Mouse (Mus musculus) lung, adult 18-20 months (tissue): ENCODE data around the gene Gsdma3.
"Not testable (repeated sequence)": the region's sequence is repeated elsewhere in the genome, so short reads cannot be mapped to it uniquely, and the experiment has no call there.

ENCODE experiments used
- DNase-seq, 2 experiments: peaks; one replicate each; pipeline ENCODE4 v3.0.0; 2022; ENCODE audit warnings: mixed read lengths in 2 of 2

The Gsdma3 gene

GRCm38 (mm10) chr11:98597363-98597762 lies 28.8 kb upstream of the Gsdma3 start:
- DNase-seq: peak; percentile 44 to 58

- peak in 1 of 2 experiments; percentile 29 for DNase-seq
These were observed 28.2 kb upstream of the Gsdma3 start, which contains the start of gene Lrrc3c for GRCm38 (mm10) chr11:98597991-98598390. Lrrc3c (plus strand) TSS chr11:98598291.

- peak; percentile 30 to 39 for DNase-seq
These were observed 27.3 kb upstream of the Gsdma3 start for GRCm38 (mm10) chr11:98598851-98599290.

- no peak for DNase-seq
These were observed 26.9 kb upstream of the Gsdma3 start for GRCm38 (mm10) chr11:98599291-98599690.

GRCm38 (mm10) chr11:98602090-98602690 lies 24.0 kb upstream of the Gsdma3 start:
- peak in 1 of 2 experiments; percentile 38 for DNase-seq

- DNase-seq: no peak
These were observed 22.2 kb upstream of the Gsdma3 start for GRCm38 (mm10) chr11:98603953-98604352.

- not testable (repeated sequence) for DNase-seq
These were observed 21.2 kb upstream of the Gsdma3 start for GRCm38 (mm10) chr11:98604911-98605310.

- DNase-seq: peak in 1 of 2 experiments; percentile 32
These were observed 19.4 kb upstream of the Gsdma3 start for GRCm38 (mm10) chr11:98606763-98607162.

GRCm38 (mm10) chr11:98620791-98621190 lies 5.4 kb upstream of the Gsdma3 start:
- DNase-seq: no peak

GRCm38 (mm10) chr11:98623981-98624380 lies 2.2 kb upstream of the Gsdma3 start:
- not testable (repeated sequence) for DNase-seq

GRCm38 (mm10) chr11:98624381-98624780 lies 1.8 kb upstream of the Gsdma3 start:
- not testable (repeated sequence) for DNase-seq

GRCm38 (mm10) chr11:98628706-98629105 lies 2.5 kb downstream of the Gsdma3 start:
- no peak for DNase-seq

GRCm38 (mm10) chr11:98630646-98631045 lies 4.5 kb downstream of the Gsdma3 start:
- no peak for DNase-seq

GRCm38 (mm10) chr11:98635312-98635970 lies 9.3 kb downstream of the Gsdma3 start:
- peak in 1 of 2 experiments; percentile 15 for DNase-seq

GRCm38 (mm10) chr11:98637501-98637900 lies 11.3 kb downstream of the Gsdma3 start:
- no peak for DNase-seq

GRCm38 (mm10) chr11:98640091-98640490 lies 13.9 kb downstream of the Gsdma3 start:
- DNase-seq: no peak

- no peak for DNase-seq
These were observed 18.6 kb downstream of the Gsdma3 start for GRCm38 (mm10) chr11:98644757-98645156.

- DNase-seq: no peak
These were observed 19.8 kb downstream of the Gsdma3 start for GRCm38 (mm10) chr11:98645946-98646345.

GRCm38 (mm10) chr11:98646459-98646858 lies 20.3 kb downstream of the Gsdma3 start, which contains the start of gene Gsdma2:
Gsdma2 (plus strand) TSS chr11:98646759.
- DNase-seq: no peak

- DNase-seq: peak; percentile 17 to 38
These were observed 28.9 kb downstream of the Gsdma3 start for GRCm38 (mm10) chr11:98655076-98655475.

GRCm38 (mm10) chr11:98660517-98660916 lies 34.4 kb downstream of the Gsdma3 start:
- DNase-seq: peak in 1 of 2 experiments; percentile 40

GRCm38 (mm10) chr11:98664091-98664490 lies 37.9 kb downstream of the Gsdma3 start, which contains the start of gene Gsdma:
Gsdma (plus strand) TSS chr11:98664351.
- no peak for DNase-seq

GRCm38 (mm10) chr11:98668984-98669383 lies 42.8 kb downstream of the Gsdma3 start:
- DNase-seq: no peak

- no peak for DNase-seq
These were observed 45.2 kb downstream of the Gsdma3 start for GRCm38 (mm10) chr11:98671284-98671815.
